In genomic region chr12:78910684-78911461, GRCm38 (mm10) we compare ENCODE assay signal across 8 mouse cellular contexts. TPM values are rescaled to one million over a fixed set of nuclear protein-coding genes. Genes with fewer than 3 reads are reported as not detected.
A peak's percentile ranks its signal among the peaks of the same experiment; 100 is the strongest.
DNase-seq lines count a peak whose midpoint lies in the region; ATAC-seq and TF ChIP-seq lines count a peak whose summit lies in the region.

No protein-coding gene starts in this region.

- peak overlapping the region; percentile 42; the same call in 1 of the 2 replicates for H3K9ac ChIP-seq in lung, embryonic 14.5 days
- H3K9ac ChIP-seq in liver, embryonic 11.5 days (ENCODE audit: low read depth, low read length) = peak overlapping the region; percentile 61

- no peaks in the 10 kb centered on the region for H3K36me3 ChIP-seq in lung, embryonic 14.5 days (ENCODE audit: insufficient read depth)
- H3K36me3 ChIP-seq in forebrain, embryonic 10.5 days (replicated peaks) = no peaks in the 10 kb centered on the region
- H3K36me3 ChIP-seq in liver, embryonic 11.5 days (ENCODE audit: control insufficient read depth, insufficient read depth, low read length) = no peaks in the 10 kb centered on the region

- 9% methylated on average over 16 of the region's 16 CpGs for WGBS in lung, embryonic 14.5 days
- 14% methylated on average over 16 of the region's 16 CpGs for WGBS in forebrain, embryonic 10.5 days
- 5% methylated on average over 16 of the region's 16 CpGs for WGBS in liver, embryonic 11.5 days

- 0 out of 2 replicates have a peak overlapping the region, but pooled peaks have one; percentile 30 for H3K27ac ChIP-seq in lung, embryonic 14.5 days (ENCODE audit: low read depth)
- peak overlapping the region; percentile 65; the same call in 1 of the 2 replicates for H3K27ac ChIP-seq in forebrain, embryonic 10.5 days
- H3K27ac ChIP-seq in liver, embryonic 11.5 days (ENCODE audit: low read depth, low read length) = peak overlapping the region; percentile 86

- ATAC-seq in lung, embryonic 14.5 days (ENCODE audit: insufficient read depth) = peak; percentile 63
- ATAC-seq in liver, embryonic 11.5 days (replicated peaks; ENCODE audit: low FRiP score) = peak; percentile 89

- no peaks in the 10 kb centered on the region for H3K9me3 ChIP-seq in lung, embryonic 14.5 days (ENCODE audit: low read depth, low read length)
- H3K9me3 ChIP-seq in forebrain, embryonic 10.5 days = no peaks in the 10 kb centered on the region; the same call in 1 of the 2 replicates
- peaks cover 3% of the 10 kb centered on the region; the same call in 1 of the 2 replicates for H3K9me3 ChIP-seq in liver, embryonic 11.5 days (ENCODE audit: control insufficient read depth, low read length)

- H3K4me2 ChIP-seq in lung, embryonic 14.5 days = peak overlapping the region; percentile 77
- H3K4me2 ChIP-seq in liver, embryonic 11.5 days = peak overlapping the region; percentile 88

- peaks cover 43% of the 10 kb centered on the region for H3K27me3 ChIP-seq in lung, embryonic 14.5 days (ENCODE audit: insufficient read depth, low read length)
- peaks cover 90% of the 10 kb centered on the region for H3K27me3 ChIP-seq in forebrain, embryonic 10.5 days (ENCODE audit: poor library complexity, severe bottlenecking)
- H3K27me3 ChIP-seq in liver, embryonic 11.5 days (replicated peaks; ENCODE audit: control insufficient read depth, insufficient read depth, low read length) = peaks cover 32% of the 10 kb centered on the region

- no peak for DNase-seq in lung, embryonic 14.5 days
- no peak for DNase-seq in lung, postnatal 10 days
- DNase-seq in forebrain, embryonic 10.5 days (ENCODE audit: extremely low spot score, low spot score) = no peak
- DNase-seq in liver, embryonic 11.5 days (ENCODE audit: low spot score) = peak; percentile 47
- DNase-seq in spleen, postnatal 36 days (ENCODE audit: low spot score in 2 of 2) = peak; percentile 54 to 69
- no peak for DNase-seq in ovary, postnatal 36 days (ENCODE audit: low spot score)
- no peak for DNase-seq in kidney, postnatal 4 days
- DNase-seq in cerebellum, adult 11 months = no peak

- no peak for TF ChIP-seq CTCF in lung, embryonic 14.5 days (IDR thresholded peaks at IDR 0.05; ENCODE audit: low read depth)

- peak overlapping the region; percentile 40 for H3K4me3 ChIP-seq in lung, embryonic 14.5 days (ENCODE audit: low read depth, low read length)
- H3K4me3 ChIP-seq in forebrain, embryonic 10.5 days = peak overlapping the region; percentile 52
- H3K4me3 ChIP-seq in liver, embryonic 11.5 days (ENCODE audit: low read depth, low read length) = peak overlapping the region; percentile 51

- peaks cover 4% of the 10 kb centered on the region; the same call in 1 of the 2 replicates for H3K4me1 ChIP-seq in lung, embryonic 14.5 days (ENCODE audit: insufficient read depth)
- H3K4me1 ChIP-seq in forebrain, embryonic 10.5 days = peaks cover 30% of the 10 kb centered on the region
- H3K4me1 ChIP-seq in liver, embryonic 11.5 days (replicated peaks; ENCODE audit: control insufficient read depth, insufficient read depth, low read length) = peaks cover 26% of the 10 kb centered on the region

RNA-seq across cellular contexts. Expression of gene Plek2, which starts 4.1 kb away (rescaled TPM):
- polyA plus RNA-seq in lung, embryonic 14.5 days (2014; fragmentation: Nextera tagmentation; extraction: Ambion mirVana) = 5.9 and 6.4 TPM in 2 replicates
- 3.1 and 3.6 TPM in 2 replicates for polyA plus RNA-seq in forebrain, embryonic 10.5 days (2016; fragmentation: Nextera tagmentation; extraction: Ambion mirVana)
- polyA plus RNA-seq in liver, embryonic 11.5 days (2014; fragmentation: Nextera tagmentation; extraction: Ambion mirVana) = 22.0 and 27.0 TPM in 2 replicates

RNA-seq across cellular contexts. Expression of gene Eif2s1, which starts 49.3 kb away (rescaled TPM):
- 231 and 243 TPM in 2 replicates for polyA plus RNA-seq in lung, embryonic 14.5 days (2014; fragmentation: Nextera tagmentation; extraction: Ambion mirVana)
- polyA plus RNA-seq in forebrain, embryonic 10.5 days (2016; fragmentation: Nextera tagmentation; extraction: Ambion mirVana) = 323 and 333 TPM in 2 replicates
- 327 and 380 TPM in 2 replicates for polyA plus RNA-seq in liver, embryonic 11.5 days (2014; fragmentation: Nextera tagmentation; extraction: Ambion mirVana)

RNA-seq across cellular contexts. Expression of gene Atp6v1d, which starts 49.4 kb away (rescaled TPM):
- polyA plus RNA-seq in lung, embryonic 14.5 days (2014; fragmentation: Nextera tagmentation; extraction: Ambion mirVana) = 55.6 and 56.9 TPM in 2 replicates
- polyA plus RNA-seq in forebrain, embryonic 10.5 days (2016; fragmentation: Nextera tagmentation; extraction: Ambion mirVana) = 61.4 and 69.3 TPM in 2 replicates
- polyA plus RNA-seq in liver, embryonic 11.5 days (2014; fragmentation: Nextera tagmentation; extraction: Ambion mirVana) = 62.5 and 63.1 TPM in 2 replicates

Comparison
In these comparisons a context has a peak if more than half of its experiments do, and no peak if none do; other contexts are left out.
1. DNase-seq: peak in liver, embryonic 11.5 days (single experiment) and spleen, postnatal 36 days (2 of 2); none in lung, embryonic 14.5 days (single experiment), lung, postnatal 10 days (single experiment), forebrain, embryonic 10.5 days (single experiment), ovary, postnatal 36 days (single experiment), kidney, postnatal 4 days (0 of 2) and cerebellum, adult 11 months (single experiment).
2. H3K27ac ChIP-seq: peak in every context shown above with its lines; median percentile 86 in liver, embryonic 11.5 days; 65 in forebrain, embryonic 10.5 days; 30 in lung, embryonic 14.5 days.
3. Peak in every context shown above with its lines, with median percentiles within 50 percentile points of each other: H3K4me3 ChIP-seq.